Mouse (Mus musculus): Measurements from ENCODE around the gene Zfp523.
"Not testable (repeated sequence)": the region's sequence is repeated elsewhere in the genome, so short reads cannot be mapped to it uniquely, and the experiment has no call there.

The Zfp523 gene

GRCm38 (mm10) chr17:28209457-28210110 lies 32.7 kb downstream of the Zfp523 start:
- DNase-seq (ENCODE audit: low spot score), result no peak

GRCm38 (mm10) chr17:28211921-28212341 lies 35.0 kb downstream of the Zfp523 start:
- DNase-seq (ENCODE audit: low spot score), result no peak

- DNase-seq (ENCODE audit: low spot score), result no peak
These were observed 35.5 kb downstream of the Zfp523 start for GRCm38 (mm10) chr17:28212391-28212790.

GRCm38 (mm10) chr17:28213236-28213635 lies 36.3 kb downstream of the Zfp523 start:
- DNase-seq (ENCODE audit: low spot score), result no peak

- DNase-seq (ENCODE audit: low spot score), result no peak
These were observed 39.9 kb downstream of the Zfp523 start for GRCm38 (mm10) chr17:28216791-28217190.

- DNase-seq (ENCODE audit: low spot score), result no peak
These were observed 41.1 kb downstream of the Zfp523 start for GRCm38 (mm10) chr17:28217721-28218649.

- DNase-seq (ENCODE audit: low spot score), result not testable (repeated sequence)
These were observed 45.5 kb downstream of the Zfp523 start for GRCm38 (mm10) chr17:28222463-28222862.

GRCm38 (mm10) chr17:28223561-28224391 lies 46.8 kb downstream of the Zfp523 start:
- peak; percentile 86 for DNase-seq (ENCODE audit: low spot score)

GRCm38 (mm10) chr17:28224615-28225014 lies 47.7 kb downstream of the Zfp523 start:
- no peak for DNase-seq (ENCODE audit: low spot score)

- peak; percentile 86 for DNase-seq (ENCODE audit: low spot score)
These were observed 49.1 kb downstream of the Zfp523 start for GRCm38 (mm10) chr17:28226014-28226413.

GRCm38 (mm10) chr17:28230486-28230885 lies 53.6 kb downstream of the Zfp523 start:
- DNase-seq (ENCODE audit: low spot score), result no peak

- DNase-seq (ENCODE audit: low spot score), result no peak
These were observed 54.3 kb downstream of the Zfp523 start for GRCm38 (mm10) chr17:28231026-28231736.

- DNase-seq (ENCODE audit: low spot score), result peak; percentile 95
These were observed 55.6 kb downstream of the Zfp523 start, which contains the start of gene Ppard for GRCm38 (mm10) chr17:28232475-28233060. Ppard (plus strand) TSS chr17:28232700.

GRCm38 (mm10) chr17:28233091-28233731 lies 56.3 kb downstream of the Zfp523 start:
- DNase-seq (ENCODE audit: low spot score), result no peak

- no peak for DNase-seq (ENCODE audit: low spot score)
These were observed 57.7 kb downstream of the Zfp523 start for GRCm38 (mm10) chr17:28234641-28235040.

- no peak for DNase-seq (ENCODE audit: low spot score)
These were observed 59.2 kb downstream of the Zfp523 start for GRCm38 (mm10) chr17:28235982-28236635.

- DNase-seq (ENCODE audit: low spot score), result no peak
These were observed 59.7 kb downstream of the Zfp523 start for GRCm38 (mm10) chr17:28236636-28237015.

GRCm38 (mm10) chr17:28237362-28237761 lies 60.4 kb downstream of the Zfp523 start:
- no peak for DNase-seq (ENCODE audit: low spot score)

GRCm38 (mm10) chr17:28237874-28238273 lies 60.9 kb downstream of the Zfp523 start:
- no peak for DNase-seq (ENCODE audit: low spot score)

GRCm38 (mm10) chr17:28240846-28241245 lies 63.9 kb downstream of the Zfp523 start:
- DNase-seq (ENCODE audit: low spot score), result no peak
